Comparison of ENCODE assay signal across 11 mouse cellular contexts in genomic region chr17:25593411-25594261, GRCm38 (mm10). TPM values are rescaled to one million over a fixed set of nuclear protein-coding genes. Genes with fewer than 3 reads are reported as not detected.
DNase-seq lines count a peak whose midpoint lies in the region; ATAC-seq and TF ChIP-seq lines count a peak whose summit lies in the region.
"Had no signal": no experiment of that assay in that cellular context is flagged by ENCODE, and none has a peak within 500 bp of the region (broad histone marks: within the 10 kb centered on the region; RNA-seq: fewer than 3 reads in every experiment).

No protein-coding gene starts in this region.

- TF ChIP-seq CTCF in layer of hippocampus, adult 2 months (conservative IDR thresholded peaks at IDR 0.05) = no peak

- 0 out of 2 replicates have a peak overlapping the region, but pooled peaks have one; percentile 1 for H3K9ac ChIP-seq in kidney, embryonic 16.5 days (replicated peaks; ENCODE audit: low read length)
- H3K9ac ChIP-seq in neural tube, embryonic 15.5 days (replicated peaks) = no peak overlapping the region
- H3K9ac ChIP-seq: midbrain, embryonic 12.5 days had no signal

- H3K4me3 ChIP-seq in layer of hippocampus, adult 2 months = no peak overlapping the region
- no peak overlapping the region for H3K4me3 ChIP-seq in kidney, embryonic 16.5 days (ENCODE audit: low read length)
- H3K4me3 ChIP-seq in neural tube, embryonic 15.5 days (replicated peaks) = no peak overlapping the region
- H3K4me3 ChIP-seq: midbrain, embryonic 12.5 days had no signal

- peak; percentile 24 to 37 for DNase-seq in cerebellum, postnatal 36 days
- DNase-seq in cerebellum, adult 9-10 months = no peak
- no peak for DNase-seq in layer of hippocampus, adult 2 months (ENCODE audit: low spot score in 2 of 2)
- no peak for DNase-seq in layer of hippocampus, adult 8-10 months (ENCODE audit: low spot score in 2 of 2)
- no peak for DNase-seq in layer of hippocampus, postnatal 10 days (ENCODE audit: low spot score in 2 of 2)
- DNase-seq: gastrocnemius, postnatal 14 days had no signal

- 24% methylated on average over 22 of the region's 22 CpGs for WGBS in kidney, embryonic 16.5 days
- WGBS in neural tube, embryonic 15.5 days = 40% methylated on average over 22 of the region's 22 CpGs

- ATAC-seq in kidney, embryonic 16.5 days (ENCODE audit: low FRiP score, low TSS enrichment) = no peak
- ATAC-seq in neural tube, embryonic 15.5 days (ENCODE audit: low FRiP score) = no peak
- ATAC-seq in monocyte, adult 5-6 weeks (replicated peaks; ENCODE audit: insufficient number of reproducible peaks, low FRiP score, low TSS enrichment, poor library complexity, severe bottlenecking) = no peak
- ATAC-seq: Patski had no signal

- no peaks in the 10 kb centered on the region for H3K9me3 ChIP-seq in kidney, embryonic 16.5 days (ENCODE audit: low read length)
- H3K9me3 ChIP-seq in neural tube, embryonic 15.5 days (replicated peaks) = no peaks in the 10 kb centered on the region
- H3K9me3 ChIP-seq: midbrain, embryonic 12.5 days had no signal

- H3K4me2 ChIP-seq in kidney, embryonic 16.5 days (replicated peaks; ENCODE audit: low read depth, low read length) = no peak overlapping the region
- no peak overlapping the region for H3K4me2 ChIP-seq in neural tube, embryonic 15.5 days
- H3K4me2 ChIP-seq: midbrain, embryonic 12.5 days had no signal

- peaks cover 13% of the 10 kb centered on the region for H3K4me1 ChIP-seq in kidney, embryonic 16.5 days (ENCODE audit: insufficient read depth, low read length)
- H3K4me1 ChIP-seq in neural tube, embryonic 15.5 days = peaks cover 13% of the 10 kb centered on the region
- H3K4me1 ChIP-seq: midbrain, embryonic 12.5 days had no signal

- H3K27ac ChIP-seq in layer of hippocampus, adult 2 months = 0 out of 2 replicates have a peak overlapping the region, but pooled peaks have one; percentile 7
- no peak overlapping the region for H3K27ac ChIP-seq in kidney, embryonic 16.5 days (ENCODE audit: low read length)
- 0 out of 2 replicates have a peak overlapping the region, but pooled peaks have one; percentile 23 for H3K27ac ChIP-seq in neural tube, embryonic 15.5 days (replicated peaks)
- H3K27ac ChIP-seq: midbrain, embryonic 12.5 days had no signal

- H3K36me3 ChIP-seq in kidney, embryonic 16.5 days (ENCODE audit: insufficient read depth, low read length) = peaks cover 17% of the 10 kb centered on the region
- peaks cover 23% of the 10 kb centered on the region for H3K36me3 ChIP-seq in neural tube, embryonic 15.5 days

- no peaks in the 10 kb centered on the region for H3K27me3 ChIP-seq in kidney, embryonic 16.5 days (ENCODE audit: insufficient read depth, low read length)
- no peaks in the 10 kb centered on the region for H3K27me3 ChIP-seq in neural tube, embryonic 15.5 days (replicated peaks)
- H3K27me3 ChIP-seq: Patski had no signal

RNA-seq across cellular contexts. Expression of gene Lmf1, which starts 14.8 kb away (rescaled TPM):
- 10 to 100 TPM; 25.5 to 31.2 TPM for total RNA-seq in layer of hippocampus, adult 2 months (2021)
- 10 to 100 TPM; 27.0 to 33.4 (median 28.4) TPM for total RNA-seq in layer of hippocampus, adult 8-10 months (2022)
- polyA plus RNA-seq in kidney, embryonic 16.5 days (2015; fragmentation: Nextera tagmentation; extraction: Ambion mirVana) = 32.7 and 35.4 TPM in 2 replicates
- 26.2 and 26.9 TPM in 2 replicates for polyA plus RNA-seq in neural tube, embryonic 15.5 days (2015; fragmentation: Nextera tagmentation; extraction: Ambion mirVana)
- 10.4 to 17.8 TPM (median 11.8 TPM) in 3 replicates for total RNA-seq in monocyte, adult 5-6 weeks (2017)
- total RNA-seq in layer of hippocampus, postnatal 10 days (2021) = 10 to 100 TPM; 23.1 to 26.4 TPM

RNA-seq across cellular contexts. Expression of gene Sox8, which starts 23.1 kb away (rescaled TPM):
- 10 to 100 TPM; 47.7 to 55.7 TPM for total RNA-seq in layer of hippocampus, adult 2 months (2021)
- total RNA-seq in layer of hippocampus, adult 8-10 months (2022) = 10 to 100 TPM; 47.4 to 54.5 (median 52.1) TPM
- 3.3 and 5.3 TPM in 2 replicates for polyA plus RNA-seq in kidney, embryonic 16.5 days (2015; fragmentation: Nextera tagmentation; extraction: Ambion mirVana)
- polyA plus RNA-seq in neural tube, embryonic 15.5 days (2015; fragmentation: Nextera tagmentation; extraction: Ambion mirVana) = 16.0 and 16.9 TPM in 2 replicates
- total RNA-seq in monocyte, adult 5-6 weeks (2017) = 1.2 TPM in 1 of 3 replicates, not detected in the others
- 10 to 100 TPM; 62.7 to 66.3 TPM for total RNA-seq in layer of hippocampus, postnatal 10 days (2021)

Comparison
In these comparisons a context has a peak if more than half of its experiments do, and no peak if none do; other contexts are left out.
1. DNase-seq: peak in cerebellum, postnatal 36 days (2 of 2); none in cerebellum, adult 9-10 months (single experiment), layer of hippocampus, adult 2 months (0 of 2), layer of hippocampus, adult 8-10 months (0 of 2) and layer of hippocampus, postnatal 10 days (0 of 2).
2. RNA of gene Sox8, which starts 23.1 kb away (total RNA-seq): 62.7 to 66.3 TPM in layer of hippocampus, postnatal 10 days, 47.7 to 55.7 TPM in layer of hippocampus, adult 2 months and 47.4 to 54.5 TPM in layer of hippocampus, adult 8-10 months; 1.2 TPM in monocyte, adult 5-6 weeks; every median in the first group is over 10 times any median in the second.